Mouse (Mus musculus): ENCODE measurements around the gene Ess2. TPM values are rescaled to one million over a fixed set of nuclear protein-coding genes. Genes with fewer than 3 reads are reported as not detected.

Ess2 gene
- polyA plus RNA-seq, 1 experiment from 2014 or later = 37.3 TPM

DNA sequence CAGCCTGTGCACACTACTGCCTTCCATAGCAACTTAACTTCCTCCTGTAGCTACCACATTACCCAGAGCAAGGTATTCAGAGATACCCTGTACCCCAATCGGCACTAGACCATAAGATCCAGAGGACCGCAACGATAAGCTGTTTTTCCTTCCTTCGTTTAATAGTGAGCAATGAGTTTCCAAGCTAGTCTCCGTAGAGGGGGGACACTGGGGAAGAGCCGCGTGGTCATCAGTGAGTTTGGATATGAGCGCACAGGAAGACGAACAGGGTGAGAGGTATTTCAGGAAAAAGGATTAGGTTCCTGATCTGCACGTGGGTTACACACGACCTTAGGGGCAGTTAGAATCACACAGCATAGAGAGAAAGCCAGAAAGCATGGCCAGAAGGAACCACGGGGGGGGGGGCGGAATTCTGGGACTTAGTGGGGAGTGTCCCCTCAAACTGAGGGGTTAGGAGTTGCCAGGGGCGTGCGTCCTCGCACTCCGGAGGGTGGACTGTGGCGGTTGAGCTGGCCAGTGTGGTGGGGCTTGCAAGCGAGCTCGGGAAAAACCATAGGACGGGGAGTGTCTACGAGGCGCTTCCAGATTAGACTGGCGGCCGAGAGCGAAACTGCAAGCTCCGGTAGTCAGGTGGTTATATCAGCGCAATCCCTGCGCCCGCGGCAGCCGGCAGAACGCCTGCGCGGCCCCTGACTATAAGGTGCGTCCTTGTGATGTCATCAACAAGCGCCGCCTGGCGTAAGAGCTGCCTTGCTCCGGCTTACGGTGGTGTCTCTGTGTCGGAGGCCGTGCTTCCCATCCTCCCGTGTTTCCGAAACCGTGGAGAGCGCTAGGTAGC lies 10.4 kb upstream of the Ess2 start:
- H3K9me3 ChIP-seq (ENCODE audit: low read depth, low read length) = no peaks in the 10 kb centered on the region
- peak; percentile 94 for ATAC-seq (ENCODE audit: insufficient read depth)
- 2% methylated on average over 47 of the region's 47 CpGs for WGBS

GRCm38 (mm10) chr16:17920586-17920985 lies 9.4 kb upstream of the Ess2 start:
- peaks cover 10% of the 10 kb centered on the region; the same call in 1 of the 2 replicates for H3K4me1 ChIP-seq (ENCODE audit: insufficient read depth)
- no peak overlapping the region for H3K27ac ChIP-seq (ENCODE audit: low read depth)
- no peaks in the 10 kb centered on the region for H3K9me3 ChIP-seq (ENCODE audit: low read depth, low read length)
- TF ChIP-seq CTCF (IDR thresholded peaks at IDR 0.05; ENCODE audit: low read depth) = no peak
- H3K9ac ChIP-seq = peak overlapping the region; percentile 37
- no peak overlapping the region for H3K4me3 ChIP-seq (ENCODE audit: low read depth, low read length)
- H3K27me3 ChIP-seq (ENCODE audit: insufficient read depth, low read length) = peaks cover 40% of the 10 kb centered on the region
- no peak for ATAC-seq (ENCODE audit: insufficient read depth)
- 11% methylated on average over 20 of the region's 20 CpGs for WGBS
- DNase-seq = no peak
- peak overlapping the region; percentile 98 for H3K4me2 ChIP-seq
- H3K36me3 ChIP-seq (ENCODE audit: insufficient read depth) = peaks cover 7% of the 10 kb centered on the region; the same call in 1 of the 2 replicates

More for the DNA sequence above, 10.4 kb upstream of the Ess2 start:
- peaks cover 10% of the 10 kb centered on the region; the same call in 1 of the 2 replicates for H3K36me3 ChIP-seq (ENCODE audit: insufficient read depth)
- peak; percentile 71 for TF ChIP-seq CTCF (IDR thresholded peaks at IDR 0.05; ENCODE audit: low read depth)
- peak overlapping the region; percentile 89 for H3K9ac ChIP-seq
- peak overlapping the region; percentile 98 for H3K4me2 ChIP-seq
- DNase-seq = peak; percentile 99
- H3K27me3 ChIP-seq (ENCODE audit: insufficient read depth, low read length) = peaks cover 30% of the 10 kb centered on the region
- peak overlapping the region; percentile 84 for H3K27ac ChIP-seq (ENCODE audit: low read depth)
- peaks cover 10% of the 10 kb centered on the region; the same call in 1 of the 2 replicates for H3K4me1 ChIP-seq (ENCODE audit: insufficient read depth)
- H3K4me3 ChIP-seq (ENCODE audit: low read depth, low read length) = peak overlapping the region; percentile 80

DNA sequence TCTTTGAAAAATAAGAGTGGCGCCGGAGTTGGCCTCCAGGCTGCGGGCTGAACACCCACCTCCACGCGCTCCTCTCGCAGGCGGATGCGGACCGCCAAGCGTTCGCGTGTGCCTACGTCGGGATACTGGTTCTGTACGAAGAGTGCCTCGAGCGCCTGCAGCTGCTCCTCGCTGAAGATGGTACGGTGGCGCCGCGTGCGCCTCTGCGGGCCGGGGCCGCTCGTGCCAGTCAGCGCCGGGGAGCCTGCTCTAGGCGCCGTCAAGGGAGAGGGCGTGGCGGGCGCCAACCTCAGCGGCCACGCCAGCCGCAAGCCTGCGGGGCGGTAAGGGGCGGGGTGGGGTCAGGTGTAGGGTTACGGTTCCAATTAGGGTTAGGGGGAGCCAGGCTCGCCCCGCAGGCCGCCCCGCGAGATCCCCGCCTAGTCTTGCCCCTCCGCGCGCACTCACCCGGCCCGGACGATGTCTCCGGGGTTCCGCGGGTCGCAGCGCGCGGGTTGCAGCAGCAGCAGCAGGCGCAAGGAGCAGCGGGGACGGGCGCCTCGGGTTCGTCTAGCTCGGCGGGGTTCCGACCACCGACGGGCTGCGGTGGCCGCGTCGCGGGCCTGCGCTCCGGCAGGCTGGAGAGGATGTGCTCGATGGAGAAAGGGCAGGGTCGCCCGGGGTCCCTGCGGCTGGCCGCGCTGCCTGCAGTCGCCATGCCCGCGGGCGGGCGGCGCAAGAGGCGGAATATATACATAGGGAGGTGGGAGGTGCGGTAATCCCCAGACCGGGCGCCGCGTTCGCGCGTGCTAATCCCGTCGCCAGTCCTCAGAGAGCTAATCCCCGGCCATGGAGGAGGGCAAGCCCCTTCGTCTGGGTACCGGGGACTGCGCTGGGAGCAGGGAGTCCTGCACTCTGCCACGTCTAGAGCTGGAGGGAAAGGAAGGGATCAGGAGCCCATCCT lies 3.4 kb upstream of the Ess2 start, which contains the start of gene Gsc2:
Gene Gsc2 (minus strand): TSS at position 753 of the 943 bp plus-strand sequence.
- peak within 1 kb of the TSS; percentile 18; the same call in 1 of the 2 replicates for H3K9ac ChIP-seq
- WGBS = under 1% methylated on average over 104 of the region's 106 CpGs

GRCm38 (mm10) chr16:17898462-17898861 lies 12.7 kb downstream of the Ess2 start, which contains the start of the genes Dgcr2 and Tssk2:
Gene Dgcr2 (minus strand): TSS chr16:17898562.
Gene Tssk2 (plus strand): TSS chr16:17898637.
- 90% methylated on average over 14 of the region's 14 CpGs for WGBS
- Histone ChIP-seq H3K36me3 (ENCODE audit: insufficient read depth) (peaks cover 50% of the 10 kb centered on the region), H3K27ac (ENCODE audit: low read depth) (no peak within 1 kb of the TSS), H3K4me2 (no peak within 1 kb of the TSS), H3K4me3 (ENCODE audit: low read depth, low read length) (no peak within 1 kb of the TSS), H3K9me3 (ENCODE audit: low read depth, low read length) (no peaks in the 10 kb centered on the region), H3K4me1 (ENCODE audit: insufficient read depth) (no peaks in the 10 kb centered on the region), H3K9ac (no peak within 1 kb of the TSS), H3K27me3 (ENCODE audit: insufficient read depth, low read length) (no peaks in the 10 kb centered on the region)
- no peak for TF ChIP-seq CTCF (IDR thresholded peaks at IDR 0.05; ENCODE audit: low read depth)
- ATAC-seq (ENCODE audit: insufficient read depth) (no peak), DNase-seq (no peak)

More for the DNA sequence above, 3.4 kb upstream of the Ess2 start, which contains the start of gene Gsc2:
- H3K4me1 ChIP-seq (ENCODE audit: insufficient read depth) = 0 out of 2 replicates have a peak, but pooled peaks cover 5% of the 10 kb centered on the region
- no peak within 1 kb of the TSS for H3K27ac ChIP-seq (ENCODE audit: low read depth)
- H3K9me3 ChIP-seq (ENCODE audit: low read depth, low read length) = no peaks in the 10 kb centered on the region
- TF ChIP-seq CTCF (IDR thresholded peaks at IDR 0.05; ENCODE audit: low read depth) = no peak
- DNase-seq = peak; percentile 48
- H3K36me3 ChIP-seq (ENCODE audit: insufficient read depth) = no peaks in the 10 kb centered on the region
- peak within 1 kb of the TSS; percentile 72 for H3K4me2 ChIP-seq
- ATAC-seq (ENCODE audit: insufficient read depth) = no peak
- peaks cover 63% of the 10 kb centered on the region for H3K27me3 ChIP-seq (ENCODE audit: insufficient read depth, low read length)
- H3K4me3 ChIP-seq (ENCODE audit: low read depth, low read length) = peak within 1 kb of the TSS; percentile 37

DNA sequence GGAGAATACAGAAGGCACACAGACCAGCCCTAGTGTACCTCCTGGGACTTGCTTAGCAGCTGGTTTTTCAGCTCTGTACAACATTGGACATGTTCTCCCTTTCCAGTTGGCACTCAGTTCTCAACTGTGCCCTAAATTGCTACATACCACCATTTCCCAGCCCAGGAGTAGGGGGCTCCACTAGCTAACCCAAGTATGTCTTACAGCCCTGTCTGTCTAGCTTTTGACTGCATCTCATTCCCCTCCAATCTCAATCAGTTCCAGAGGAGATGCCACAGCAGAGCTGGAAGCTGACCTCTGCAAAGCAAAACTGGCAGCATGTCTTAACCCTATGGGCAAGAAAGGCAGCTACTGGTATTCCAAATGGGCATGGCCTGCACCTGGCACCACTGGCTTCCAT lies 15.1 kb downstream of the Ess2 start:
- H3K9ac ChIP-seq = no peak overlapping the region
- no peak for TF ChIP-seq CTCF (IDR thresholded peaks at IDR 0.05; ENCODE audit: low read depth)
- no peak overlapping the region for H3K27ac ChIP-seq (ENCODE audit: low read depth)
- H3K36me3 ChIP-seq (ENCODE audit: insufficient read depth) = peaks cover 26% of the 10 kb centered on the region
- no peak overlapping the region for H3K4me3 ChIP-seq (ENCODE audit: low read depth, low read length)
- no peaks in the 10 kb centered on the region for H3K27me3 ChIP-seq (ENCODE audit: insufficient read depth, low read length)
- H3K4me2 ChIP-seq = no peak overlapping the region
- DNase-seq (no peak), ATAC-seq (ENCODE audit: insufficient read depth) (no peak)
- no peaks in the 10 kb centered on the region for H3K9me3 ChIP-seq (ENCODE audit: low read depth, low read length)
- H3K4me1 ChIP-seq (ENCODE audit: insufficient read depth) = no peaks in the 10 kb centered on the region

- DNase-seq (no peak), ATAC-seq (ENCODE audit: insufficient read depth) (no peak)
- 72% methylated on average over 2 of the region's 2 CpGs for WGBS
- no peak for TF ChIP-seq CTCF (IDR thresholded peaks at IDR 0.05; ENCODE audit: low read depth)
- Histone ChIP-seq H3K4me1 (ENCODE audit: insufficient read depth) (peaks cover 7% of the 10 kb centered on the region; the same call in 1 of the 2 replicates), H3K9ac (no peak within 1 kb of the TSS), H3K9me3 (ENCODE audit: low read depth, low read length) (no peaks in the 10 kb centered on the region), H3K36me3 (ENCODE audit: insufficient read depth) (peaks cover 11% of the 10 kb centered on the region), H3K27me3 (ENCODE audit: insufficient read depth, low read length) (no peaks in the 10 kb centered on the region), H3K4me3 (ENCODE audit: low read depth, low read length) (no peak within 1 kb of the TSS), H3K4me2 (no peak within 1 kb of the TSS), H3K27ac (ENCODE audit: low read depth) (no peak within 1 kb of the TSS)
Measured at GRCm38 (mm10) chr16:17893923-17894322, 17.2 kb downstream of the Ess2 start, which contains the start of gene Tssk1. Gene Tssk1 (plus strand): TSS chr16:17894223.

Measured in lung, embryonic 14.5 days (tissue).